Mouse (Mus musculus) cerebral cortex, adult 2 months (tissue): ENCODE data around the gene Pdlim1.

Experiments
- WGBS: fragments of 180-500 bp; shearing (Covaris S2); methylation state at CpG from one replicate; pipeline ENCODE4 v1.1.7; 2018; 5-methylcytosine and 5-hydroxymethylcytosine counted together

The Pdlim1 gene

GRCm38 (mm10) chr19:40240838-40241689 is 30.6 kb downstream of the Pdlim1 start:
- WGBS, result 32% methylated on average over 14 of the region's 14 CpGs

- WGBS, result 82% methylated on average over 6 of the region's 6 CpGs
These were observed 31.3 kb downstream of the Pdlim1 start for GRCm38 (mm10) chr19:40240360-40240759.

GRCm38 (mm10) chr19:40238175-40238850 is 33.3 kb downstream of the Pdlim1 start:
- WGBS, result 92% methylated on average over 6 of the region's 6 CpGs

- WGBS, result 85% methylated on average over 2 of the region's 2 CpGs
These were observed 39.1 kb downstream of the Pdlim1 start for GRCm38 (mm10) chr19:40232560-40232959.

- WGBS, result 84% methylated on average over 7 of the region's 7 CpGs
These were observed 39.7 kb downstream of the Pdlim1 start for GRCm38 (mm10) chr19:40231825-40232541.

GRCm38 (mm10) chr19:40231074-40231738 is 40.4 kb downstream of the Pdlim1 start:
- 89% methylated on average over 13 of the region's 13 CpGs for WGBS

GRCm38 (mm10) chr19:40226516-40227151 is 45.0 kb downstream of the Pdlim1 start:
- WGBS, result 87% methylated on average over 12 of the region's 12 CpGs

GRCm38 (mm10) chr19:40225761-40226110 is 45.9 kb downstream of the Pdlim1 start:
- 60% methylated on average over 5 of the region's 5 CpGs for WGBS

- 32% methylated on average over 5 of the region's 5 CpGs for WGBS
These were observed 46.4 kb downstream of the Pdlim1 start for GRCm38 (mm10) chr19:40225102-40225760.

GRCm38 (mm10) chr19:40222307-40222706 is 49.3 kb downstream of the Pdlim1 start:
- 92% methylated on average over 9 of the region's 9 CpGs for WGBS

GRCm38 (mm10) chr19:40220878-40221277 is 50.8 kb downstream of the Pdlim1 start:
- WGBS, result 62% methylated on average over 5 of the region's 5 CpGs

GRCm38 (mm10) chr19:40202947-40203346 is 68.7 kb downstream of the Pdlim1 start:
- 43% methylated on average over 4 of the region's 4 CpGs for WGBS

- 62% methylated on average over 10 of the region's 10 CpGs for WGBS
These were observed 81.0 kb downstream of the Pdlim1 start for GRCm38 (mm10) chr19:40190596-40190995.

- WGBS, result 75% methylated on average over 5 of the region's 5 CpGs
These were observed 84.5 kb downstream of the Pdlim1 start, which contains the start of gene Cyp2c70 for GRCm38 (mm10) chr19:40187160-40187559. Cyp2c70 (minus strand) TSS chr19:40187333.

GRCm38 (mm10) chr19:40183600-40183999 is 88.0 kb downstream of the Pdlim1 start:
- 62% methylated on average over 5 of the region's 5 CpGs for WGBS

- 75% methylated on average over 4 of the region's 4 CpGs for WGBS
These were observed 93.3 kb downstream of the Pdlim1 start for GRCm38 (mm10) chr19:40178311-40178710.
